Mouse (Mus musculus) megakaryocyte, embryonic 14.5 days (primary cell): ENCODE results near the gene Hoxd11. TPM values are rescaled to one million over a fixed set of nuclear protein-coding genes. Genes with fewer than 3 reads are reported as not detected.

ENCODE experiments used
- H3K27me3 ChIP-seq: replicated peaks from 2 replicates; pipeline ENCODE3; 2012; ENCODE audit warnings: inconsistent platforms
- H3K36me3 ChIP-seq: replicated peaks from 2 replicates; pipeline ENCODE3; 2012; ENCODE audit warnings: low read length, inconsistent platforms, mixed read lengths
- H3K4me1 ChIP-seq: 2 replicates; pipeline ENCODE4 v1.6.1; 2012; ENCODE audit warnings: inconsistent platforms
- H3K4me3 ChIP-seq: replicated peaks from 2 replicates; pipeline ENCODE3; 2012; ENCODE audit warnings: moderate library complexity, mild to moderate bottlenecking, inconsistent platforms
- H3K9me3 ChIP-seq: 2 replicates; pipeline ENCODE4 v1.6.1; 2012; ENCODE audit warnings: inconsistent platforms
- FLI1 ChIP-seq: IDR thresholded peaks from 2 replicates; pipeline ENCODE4 v1.6.1; 2012; ENCODE audit warnings: low read length, inconsistent platforms, mixed read lengths
- GATA1 ChIP-seq: IDR thresholded peaks from 3 replicates; pipeline ENCODE4 v1.6.1; 2012; ENCODE audit warnings: mixed read lengths, low read length, inconsistent platforms, borderline replicate concordance
- polyA plus RNA-seq: library from polyadenylated mRNA; stranded (reverse); fragments of >175 nt; gene quantifications from 2 replicates; pipeline ENCODE4 v1.2.3, GENCODE M21; 2012; ENCODE audit warnings: low replicate concordance; ENCODE audit not compliant: insufficient read depth

Gene Hoxd11
- polyA plus RNA-seq, 1 experiment, result not detected

GRCm38 (mm10) chr2:74687698-74688555, 8.6 kb downstream of the Hoxd11 start:
- TF ChIP-seq GATA1 (no peak), FLI1 (no peak)
- Histone ChIP-seq H3K4me1 (peaks cover 34% of the 10 kb centered on the region), H3K27me3 (peaks cover 97% of the 10 kb centered on the region), H3K36me3 (no peaks in the 10 kb centered on the region), H3K4me3 (no peak overlapping the region), H3K9me3 (peaks cover 11% of the 10 kb centered on the region)

- peaks cover 11% of the 10 kb centered on the region for H3K9me3 ChIP-seq
- TF ChIP-seq GATA1 (no peak), FLI1 (no peak)
- H3K27me3 ChIP-seq, result peaks cover 97% of the 10 kb centered on the region
- no peak overlapping the region for H3K4me3 ChIP-seq
- peaks cover 29% of the 10 kb centered on the region for H3K4me1 ChIP-seq
- H3K36me3 ChIP-seq, result no peaks in the 10 kb centered on the region
Observed at GRCm38 (mm10) chr2:74688795-74689573, 9.6 kb downstream of the Hoxd11 start.

GRCm38 (mm10) chr2:74689574-74690337, 10.4 kb downstream of the Hoxd11 start:
- TF ChIP-seq FLI1, result no peak
- TF ChIP-seq GATA1, result no peak
- Histone ChIP-seq H3K9me3 (peaks cover 11% of the 10 kb centered on the region), H3K4me1 (peaks cover 32% of the 10 kb centered on the region), H3K27me3 (peaks cover 96% of the 10 kb centered on the region), H3K36me3 (no peaks in the 10 kb centered on the region), H3K4me3 (no peak overlapping the region)

GRCm38 (mm10) chr2:74690338-74690716, 11.0 kb downstream of the Hoxd11 start:
- Histone ChIP-seq H3K4me1 (peaks cover 32% of the 10 kb centered on the region), H3K4me3 (no peak overlapping the region), H3K9me3 (peaks cover 11% of the 10 kb centered on the region), H3K36me3 (no peaks in the 10 kb centered on the region), H3K27me3 (peaks cover 96% of the 10 kb centered on the region)
- TF ChIP-seq GATA1 (no peak), FLI1 (no peak)

GRCm38 (mm10) chr2:74691022-74691951, 11.9 kb downstream of the Hoxd11 start, which contains the start of gene Hoxd10:
Gene Hoxd10, plus strand, starts transcription at chr2:74691924.
- peaks cover 98% of the 10 kb centered on the region for H3K27me3 ChIP-seq
- H3K36me3 ChIP-seq, result no peaks in the 10 kb centered on the region
- peaks cover 11% of the 10 kb centered on the region for H3K9me3 ChIP-seq
- TF ChIP-seq GATA1 (no peak), FLI1 (no peak)
- H3K4me3 ChIP-seq, result no peak within 1 kb of the TSS
- H3K4me1 ChIP-seq, result peaks cover 32% of the 10 kb centered on the region

GRCm38 (mm10) chr2:74691995-74692807, 12.8 kb downstream of the Hoxd11 start:
- TF ChIP-seq FLI1, result no peak
- no peak for TF ChIP-seq GATA1

GRCm38 (mm10) chr2:74692808-74693431, 13.6 kb downstream of the Hoxd11 start:
- TF ChIP-seq GATA1, result no peak
- no peak for TF ChIP-seq FLI1
- no peaks in the 10 kb centered on the region for H3K36me3 ChIP-seq
- H3K4me1 ChIP-seq, result peaks cover 27% of the 10 kb centered on the region
- H3K9me3 ChIP-seq, result peaks cover 11% of the 10 kb centered on the region
- no peak overlapping the region for H3K4me3 ChIP-seq
- peaks cover 98% of the 10 kb centered on the region for H3K27me3 ChIP-seq

More at GRCm38 (mm10) chr2:74691995-74692807, 12.8 kb downstream of the Hoxd11 start:
- peaks cover 98% of the 10 kb centered on the region for H3K27me3 ChIP-seq
- peaks cover 30% of the 10 kb centered on the region for H3K4me1 ChIP-seq
- H3K4me3 ChIP-seq, result no peak overlapping the region
- H3K9me3 ChIP-seq, result peaks cover 11% of the 10 kb centered on the region
- no peaks in the 10 kb centered on the region for H3K36me3 ChIP-seq

- no peaks in the 10 kb centered on the region for H3K36me3 ChIP-seq
- peaks cover 99% of the 10 kb centered on the region for H3K27me3 ChIP-seq
- no peak for TF ChIP-seq GATA1
- no peak for TF ChIP-seq FLI1
- H3K4me3 ChIP-seq, result no peak overlapping the region
- peaks cover 32% of the 10 kb centered on the region for H3K4me1 ChIP-seq
- H3K9me3 ChIP-seq, result peaks cover 11% of the 10 kb centered on the region
Observed at GRCm38 (mm10) chr2:74693432-74693827, 14.1 kb downstream of the Hoxd11 start.
